Mouse (Mus musculus) erythroblast, adult 5-6 weeks (primary cell): ENCODE measurements around the gene Itih5. TPM values are rescaled to one million over a fixed set of nuclear protein-coding genes. Genes with fewer than 3 reads are reported as not detected.

Source experiments
- ATAC-seq: replicated peaks from 2 replicates; pipeline ENCODE4 v1.8.0; 2016; ENCODE audit warnings: moderate number of reproducible peaks, mild to moderate bottlenecking, moderate TSS enrichment, inconsistent platforms; ENCODE audit not compliant: poor library complexity, low FRiP score, severe bottlenecking
- total RNA-seq, 2 experiments: library from RNA; stranded (forward) in 1 of 2; stranded (reverse) in 1 of 2; fragments of 150-400 nt in 1 of 2; fragments of 200-764, 138-1000 nt in 1 of 2; gene quantifications; 2 replicates each; pipeline versions ENCODE4 v1.2.3 to v1.2.4; 2015 to 2017; ENCODE audit warnings: low replicate concordance in 2 of 2

Itih5 gene
- total RNA-seq, 2 experiments from 2014 or later = 1.9 to 2.9 TPM

GRCm38 (mm10) chr2:10300771-10301170 is 147.4 kb downstream of the Itih5 start:
- ATAC-seq = no peak

DNA sequence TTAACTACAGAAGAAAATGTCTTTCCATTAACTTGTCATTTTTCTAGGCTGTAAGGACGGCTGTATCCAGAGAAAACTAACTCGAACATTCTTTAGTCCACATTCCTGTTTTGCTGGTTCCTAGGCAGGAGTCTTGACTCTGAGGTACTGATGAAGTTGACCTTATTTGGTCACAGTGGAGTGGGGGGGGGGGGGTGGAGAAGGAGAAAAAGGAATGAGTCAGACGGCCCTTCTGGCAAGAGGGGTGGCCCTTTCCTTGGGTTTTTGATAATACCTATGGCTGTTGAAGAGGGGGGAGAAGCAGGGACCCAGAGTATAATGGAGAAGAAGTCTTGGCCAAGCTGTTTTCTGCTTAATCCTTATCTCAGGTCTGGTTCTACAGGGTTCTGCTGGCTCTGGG is 148.0 kb downstream of the Itih5 start:
- no peak for ATAC-seq

DNA sequence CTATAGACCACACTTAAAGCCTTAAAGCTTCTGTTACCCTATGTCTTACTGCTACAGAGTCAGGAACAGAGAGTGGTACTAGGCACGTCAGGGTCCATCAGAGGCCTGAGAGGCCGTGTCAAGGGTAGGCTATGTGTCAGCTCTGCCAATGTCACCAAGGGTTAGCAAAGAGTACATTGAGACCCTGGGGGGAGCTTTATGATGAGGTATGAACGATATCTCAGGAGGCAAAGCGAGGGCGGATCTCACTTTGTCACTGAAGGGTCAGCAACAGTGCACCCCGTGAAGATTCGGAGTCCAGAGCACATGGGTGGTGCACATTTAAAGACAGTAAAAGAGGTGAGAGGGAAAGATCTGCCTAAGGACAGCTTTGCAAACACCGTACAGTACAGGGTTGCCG is 148.6 kb downstream of the Itih5 start:
- ATAC-seq = no peak

DNA sequence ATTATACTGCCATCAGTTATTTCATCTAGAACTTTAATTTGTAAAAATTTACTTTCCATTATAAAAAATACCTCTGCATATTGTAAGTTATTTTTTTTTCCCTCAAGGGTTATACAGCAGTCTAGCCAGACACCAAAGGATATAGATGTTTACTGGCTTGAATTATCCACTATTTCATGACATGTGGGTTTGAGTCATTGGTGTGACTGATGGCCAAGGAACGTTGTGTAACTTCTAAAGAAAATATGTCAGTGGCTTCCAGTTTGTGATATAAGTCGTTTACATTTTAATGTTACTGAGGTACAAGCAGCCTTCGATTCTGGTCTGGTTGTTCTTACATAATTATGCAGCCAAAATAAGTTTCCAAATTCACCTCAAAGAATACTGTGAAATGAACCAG is 151.5 kb downstream of the Itih5 start:
- ATAC-seq = no peak

Other genes with a start within 250 kb of the Itih5 start
- gene Taf3, start 105.0 kb upstream of the Itih5 start, total RNA-seq (2015; ENCODE audit: low replicate concordance) = 5.9 and 9.6 TPM in 2 replicates
- 3.5 and 3.8 TPM in 2 replicates for gene Taf3, start 105.0 kb upstream of the Itih5 start, total RNA-seq (2017; ENCODE audit: low replicate concordance)
- gene Atp5c1, start 73.1 kb upstream of the Itih5 start, total RNA-seq (2015; ENCODE audit: low replicate concordance) = 157 and 158 TPM in 2 replicates
- 107 and 112 TPM in 2 replicates for gene Atp5c1, start 73.1 kb upstream of the Itih5 start, total RNA-seq (2017; ENCODE audit: low replicate concordance)
- 75.3 and 77.3 TPM in 2 replicates for gene Kin, start 73.0 kb upstream of the Itih5 start, total RNA-seq (2015; ENCODE audit: low replicate concordance)
- 149 and 186 TPM in 2 replicates for gene Kin, start 73.0 kb upstream of the Itih5 start, total RNA-seq (2017; ENCODE audit: low replicate concordance)
- gene Itih2, start 22.2 kb upstream of the Itih5 start, total RNA-seq (2015; ENCODE audit: low replicate concordance) = not detected in 2 replicates
- not detected in 2 replicates for gene Itih2, start 22.2 kb upstream of the Itih5 start, total RNA-seq (2017; ENCODE audit: low replicate concordance)
- 0.77 TPM in 1 of 2 replicates, not detected in the other for gene Sfmbt2, start 216.9 kb downstream of the Itih5 start, total RNA-seq (2015; ENCODE audit: low replicate concordance)
- gene Sfmbt2, start 216.9 kb downstream of the Itih5 start, total RNA-seq (2017; ENCODE audit: low replicate concordance) = 0.17 and 0.28 TPM in 2 replicates